Mouse (Mus musculus): Measurements from ENCODE around the gene Parp9. TPM values are rescaled to one million over a fixed set of nuclear protein-coding genes. Genes with fewer than 3 reads are reported as not detected.

Parp9 gene
- total and polyA plus RNA-seq, 3 experiments: 6.5 to 9.8 (median 9.3) TPM

DNA sequence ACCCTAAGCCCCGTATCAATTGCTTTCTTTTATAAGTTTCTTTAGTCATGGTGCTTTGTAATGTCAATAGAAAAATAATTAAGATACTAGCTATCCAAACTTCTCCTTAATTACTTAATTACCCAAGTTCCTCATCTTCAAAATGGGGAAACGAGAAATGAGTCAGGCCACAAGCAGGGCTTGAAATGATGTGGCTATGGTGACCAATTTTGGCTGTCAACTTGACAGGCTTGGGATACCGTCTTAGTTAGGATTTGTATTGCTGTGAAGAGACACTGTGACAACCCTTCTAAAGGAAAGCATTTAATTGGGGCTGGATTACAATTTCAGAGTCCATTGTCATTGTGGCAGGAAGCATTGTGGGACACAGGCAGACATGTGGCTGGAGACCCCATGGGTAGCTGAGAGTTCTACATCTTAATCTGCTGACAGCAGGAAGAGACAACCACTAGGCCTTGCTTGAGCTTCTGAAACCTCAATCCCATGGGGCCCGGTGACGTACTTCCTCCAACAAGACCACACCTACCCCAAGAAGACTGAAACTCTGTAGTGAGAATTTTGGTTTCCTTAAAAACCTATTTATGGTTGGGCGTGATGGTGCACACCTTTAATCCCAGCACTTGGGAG is 35.1 kb upstream of the Parp9 start:
- DNase-seq: no peak
- H3K4me1 ChIP-seq (ENCODE audit: control insufficient read depth, insufficient read depth, low read length): no peaks in the 10 kb centered on the region; the same call in 1 of the 2 replicates
- H3K27ac ChIP-seq: no peak overlapping the region
- H3K79me2 ChIP-seq (replicated peaks; ENCODE audit: control insufficient read depth, insufficient read depth, low read length): no peaks in the 10 kb centered on the region
- no peaks in the 10 kb centered on the region for H3K36me3 ChIP-seq (ENCODE audit: control insufficient read depth, insufficient read depth, low read length)
- no peak overlapping the region for H3K9ac ChIP-seq (ENCODE audit: low read depth, low read length)
- WGBS: 88% methylated on average over 6 of the region's 6 CpGs
- intact Hi-C loops (cut with DNase I): no loop called here
- H3K27me3 ChIP-seq (ENCODE audit: control insufficient read depth, insufficient read depth, low read length): no peaks in the 10 kb centered on the region
- TF ChIP-seq CTCF (IDR thresholded peaks at IDR 0.05) (no peak), EP300 (IDR thresholded peaks at IDR 0.05; ENCODE audit: insufficient read depth, low read depth, low read length) (no peak), POLR2A (IDR thresholded peaks at IDR 0.05; ENCODE audit: insufficient read depth, low read depth, low read length) (no peak)
- H3K4me3 ChIP-seq: no peak overlapping the region

DNA sequence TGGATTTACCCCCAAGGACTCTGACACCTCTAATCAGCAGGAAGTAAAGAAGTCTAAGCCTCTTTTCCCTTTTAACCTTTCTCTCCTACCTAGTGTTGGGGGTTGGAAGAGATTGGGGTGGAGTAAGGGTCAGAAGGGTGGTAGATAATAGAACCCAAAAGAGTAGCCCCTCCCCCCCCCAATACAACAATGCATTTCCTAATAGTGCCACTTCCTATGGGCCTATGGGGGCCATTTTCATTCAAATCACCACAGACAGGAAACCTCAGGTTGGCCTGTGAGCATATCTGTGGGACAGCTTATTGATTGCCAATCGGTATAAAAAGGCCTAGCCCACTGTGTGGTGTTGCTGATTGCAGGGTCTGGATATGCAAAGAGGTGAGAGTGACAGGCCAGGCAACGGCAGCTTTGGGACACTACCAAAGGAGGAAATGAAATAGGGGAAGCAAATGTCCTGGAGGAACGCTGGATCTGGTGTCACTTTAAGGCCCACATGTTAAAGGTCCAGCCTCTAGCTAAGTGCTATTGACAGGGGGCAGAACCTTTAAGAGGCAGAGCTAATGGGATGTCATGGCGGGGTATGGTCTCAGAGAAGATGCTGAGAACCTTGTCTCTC is 34.0 kb upstream of the Parp9 start:
- Histone ChIP-seq H3K36me3 (ENCODE audit: control insufficient read depth, insufficient read depth, low read length) (no peaks in the 10 kb centered on the region), H3K27me3 (ENCODE audit: control insufficient read depth, insufficient read depth, low read length) (no peaks in the 10 kb centered on the region), H3K79me2 (replicated peaks; ENCODE audit: control insufficient read depth, insufficient read depth, low read length) (no peaks in the 10 kb centered on the region), H3K9ac (ENCODE audit: low read depth, low read length) (no peak overlapping the region), H3K4me3 (no peak overlapping the region), H3K27ac (no peak overlapping the region), H3K4me1 (ENCODE audit: control insufficient read depth, insufficient read depth, low read length) (no peaks in the 10 kb centered on the region; the same call in 1 of the 2 replicates)
- WGBS: 66% methylated on average over 4 of the region's 4 CpGs
- no peak for DNase-seq
- intact Hi-C loops (cut with DNase I): no loop called here
- TF ChIP-seq EP300 (IDR thresholded peaks at IDR 0.05; ENCODE audit: insufficient read depth, low read depth, low read length) (no peak), CTCF (IDR thresholded peaks at IDR 0.05) (no peak), POLR2A (IDR thresholded peaks at IDR 0.05; ENCODE audit: insufficient read depth, low read depth, low read length) (no peak)

- Histone ChIP-seq H3K4me1 (ENCODE audit: control insufficient read depth, insufficient read depth, low read length) (no peaks in the 10 kb centered on the region; the same call in 1 of the 2 replicates), H3K36me3 (ENCODE audit: control insufficient read depth, insufficient read depth, low read length) (no peaks in the 10 kb centered on the region), H3K9ac (ENCODE audit: low read depth, low read length) (no peak overlapping the region), H3K79me2 (replicated peaks; ENCODE audit: control insufficient read depth, insufficient read depth, low read length) (no peaks in the 10 kb centered on the region), H3K27me3 (ENCODE audit: control insufficient read depth, insufficient read depth, low read length) (no peaks in the 10 kb centered on the region), H3K27ac (no peak overlapping the region), H3K4me3 (no peak overlapping the region)
- DNase-seq: no peak
- TF ChIP-seq POLR2A (IDR thresholded peaks at IDR 0.05; ENCODE audit: insufficient read depth, low read depth, low read length): no peak
- TF ChIP-seq CTCF (IDR thresholded peaks at IDR 0.05): no peak
- no peak for TF ChIP-seq EP300 (IDR thresholded peaks at IDR 0.05; ENCODE audit: insufficient read depth, low read depth, low read length)
- intact Hi-C loops (cut with DNase I): no loop called here
- WGBS: 87% methylated on average over 3 of the region's 3 CpGs
These were observed 32.9 kb upstream of the Parp9 start for GRCm38 (mm10) chr16:35905355-35905754.

GRCm38 (mm10) chr16:35905819-35906485 is 32.3 kb upstream of the Parp9 start:
- DNase-seq: no peak
- Histone ChIP-seq H3K36me3 (ENCODE audit: control insufficient read depth, insufficient read depth, low read length) (no peaks in the 10 kb centered on the region), H3K27me3 (ENCODE audit: control insufficient read depth, insufficient read depth, low read length) (no peaks in the 10 kb centered on the region), H3K27ac (no peak overlapping the region), H3K9ac (ENCODE audit: low read depth, low read length) (no peak overlapping the region), H3K79me2 (replicated peaks; ENCODE audit: control insufficient read depth, insufficient read depth, low read length) (no peaks in the 10 kb centered on the region), H3K4me3 (no peak overlapping the region), H3K4me1 (ENCODE audit: control insufficient read depth, insufficient read depth, low read length) (no peaks in the 10 kb centered on the region; the same call in 1 of the 2 replicates)
- 68% methylated on average over 6 of the region's 6 CpGs for WGBS
- intact Hi-C loops (cut with DNase I): no loop called here
- TF ChIP-seq CTCF (IDR thresholded peaks at IDR 0.05) (no peak), POLR2A (IDR thresholded peaks at IDR 0.05; ENCODE audit: insufficient read depth, low read depth, low read length) (no peak), EP300 (IDR thresholded peaks at IDR 0.05; ENCODE audit: insufficient read depth, low read depth, low read length) (no peak)

- intact Hi-C loops (cut with DNase I): no loop called here
- Histone ChIP-seq H3K9ac (ENCODE audit: low read depth, low read length) (no peak overlapping the region), H3K4me1 (ENCODE audit: control insufficient read depth, insufficient read depth, low read length) (no peaks in the 10 kb centered on the region; the same call in 1 of the 2 replicates), H3K27ac (peak overlapping the region; percentile 75), H3K4me3 (no peak overlapping the region), H3K36me3 (ENCODE audit: control insufficient read depth, insufficient read depth, low read length) (no peaks in the 10 kb centered on the region), H3K79me2 (replicated peaks; ENCODE audit: control insufficient read depth, insufficient read depth, low read length) (no peaks in the 10 kb centered on the region), H3K27me3 (ENCODE audit: control insufficient read depth, insufficient read depth, low read length) (no peaks in the 10 kb centered on the region)
- TF ChIP-seq POLR2A (IDR thresholded peaks at IDR 0.05; ENCODE audit: insufficient read depth, low read depth, low read length): no peak
- TF ChIP-seq EP300 (IDR thresholded peaks at IDR 0.05; ENCODE audit: insufficient read depth, low read depth, low read length): no peak
- no peak for TF ChIP-seq CTCF (IDR thresholded peaks at IDR 0.05)
- DNase-seq: no peak
- WGBS: 53% methylated on average over 7 of the region's 7 CpGs
These were observed 31.4 kb upstream of the Parp9 start for GRCm38 (mm10) chr16:35906887-35907286.

Measured in heart, adult 2 months (tissue).